Mouse (Mus musculus): Measurements from ENCODE around the gene Zfp688. TPM values are rescaled to one million over a fixed set of nuclear protein-coding genes. Genes with fewer than 3 reads are reported as not detected.

The Zfp688 gene
- total and polyA plus RNA-seq, 3 experiments: 8.6 to 18.1 TPM; not detected in 1

GRCm38 (mm10) chr7:127471646-127472010 is 49.8 kb upstream of the Zfp688 start:
- H3K4me1 ChIP-seq (ENCODE audit: control insufficient read depth in 1 of 2, insufficient read depth in 2 of 2, low read length in 2 of 2): peaks cover 0 to 5% of the 10 kb centered on the region in 2 experiments; a peak in 3 of 4 replicates
- H3K27me3 ChIP-seq (ENCODE audit: control insufficient read depth in 1 of 2, insufficient read depth in 2 of 2, low read length in 2 of 2): no peaks in the 10 kb centered on the region
- peak overlapping the region; percentile 97 for H3K27ac ChIP-seq (ENCODE audit: control insufficient read depth, low read depth, low read length)
- peak in 2 of 3 experiments; percentile 8 to 19; a peak in 2 of 6 replicates for TF ChIP-seq CTCF (IDR thresholded peaks at IDR 0.05 in 2 of 3, conservative IDR thresholded peaks at IDR 0.05 in 1 of 3; ENCODE audit: control insufficient read depth in 1 of 3, insufficient read depth in 1 of 3, low read depth in 2 of 3, low read length in 3 of 3, poor library complexity in 1 of 3, severe bottlenecking in 1 of 3)
- peak; percentile 27; the same call in 1 of the 2 replicates for TF ChIP-seq GABPA (IDR thresholded peaks at IDR 0.05; ENCODE audit: low read depth, low read length)
- no peak; the same call in 1 of the 2 replicates for TF ChIP-seq CHD1 (IDR thresholded peaks at IDR 0.05; ENCODE audit: low read depth, low read length)
- TF ChIP-seq ZKSCAN1 (IDR thresholded peaks at IDR 0.05; ENCODE audit: low read depth, low read length): no peak
- peaks cover 0 to 6% of the 10 kb centered on the region in 2 experiments; a peak in 3 of 4 replicates for H3K36me3 ChIP-seq (ENCODE audit: control insufficient read depth in 1 of 2, insufficient read depth in 2 of 2, low read length in 2 of 2)
- H3K4me3 ChIP-seq (ENCODE audit: control insufficient read depth in 1 of 2, insufficient read depth in 1 of 2, low read depth in 2 of 2, low read length in 2 of 2): peak overlapping the region; percentile 79 to 80
- peak overlapping the region; percentile 86 for H3K9ac ChIP-seq (ENCODE audit: control insufficient read depth, low read depth, low read length, poor library complexity, severe bottlenecking)
- peaks cover 19% of the 10 kb centered on the region for H3K79me2 ChIP-seq (ENCODE audit: control insufficient read depth, insufficient read depth, low read length, poor library complexity)
- no peak for DNase-seq (ENCODE audit: low read depth, low spot score)
- H3K9me3 ChIP-seq (replicated peaks; ENCODE audit: insufficient read depth, low read length): no peaks in the 10 kb centered on the region

GRCm38 (mm10) chr7:127470743-127471645 is 49.1 kb upstream of the Zfp688 start:
- Histone ChIP-seq H3K36me3 (ENCODE audit: control insufficient read depth in 1 of 2, insufficient read depth in 2 of 2, low read length in 2 of 2) (peaks cover 0 to 6% of the 10 kb centered on the region in 2 experiments; a peak in 3 of 4 replicates), H3K9ac (ENCODE audit: control insufficient read depth, low read depth, low read length, poor library complexity, severe bottlenecking) (peak overlapping the region; percentile 86), H3K4me1 (ENCODE audit: control insufficient read depth in 1 of 2, insufficient read depth in 2 of 2, low read length in 2 of 2) (peaks cover 0 to 5% of the 10 kb centered on the region in 2 experiments; a peak in 3 of 4 replicates), H3K27me3 (ENCODE audit: control insufficient read depth in 1 of 2, insufficient read depth in 2 of 2, low read length in 2 of 2) (no peaks in the 10 kb centered on the region), H3K27ac (ENCODE audit: control insufficient read depth, low read depth, low read length) (peak overlapping the region; percentile 97), H3K79me2 (ENCODE audit: control insufficient read depth, insufficient read depth, low read length, poor library complexity) (peaks cover 19% of the 10 kb centered on the region), H3K9me3 (replicated peaks; ENCODE audit: insufficient read depth, low read length) (no peaks in the 10 kb centered on the region), H3K4me3 (ENCODE audit: control insufficient read depth in 1 of 2, insufficient read depth in 1 of 2, low read depth in 2 of 2, low read length in 2 of 2) (peak overlapping the region; percentile 80 to 92)
- DNase-seq (ENCODE audit: low read depth, low spot score): peak; percentile 98
- TF ChIP-seq SMC3 (IDR thresholded peaks at IDR 0.05; ENCODE audit: low read depth, low read length) (no peak), MYC (IDR thresholded peaks at IDR 0.05; ENCODE audit: low read depth, low read length) (peak; percentile 84), CTCF (IDR thresholded peaks at IDR 0.05 in 2 of 3, conservative IDR thresholded peaks at IDR 0.05 in 1 of 3; ENCODE audit: control insufficient read depth in 1 of 3, insufficient read depth in 1 of 3, low read depth in 2 of 3, low read length in 3 of 3, poor library complexity in 1 of 3, severe bottlenecking in 1 of 3) (no peak), E2F4 (IDR thresholded peaks at IDR 0.05; ENCODE audit: borderline replicate concordance, low read depth, low read length) (no peak), USF2 (IDR thresholded peaks at IDR 0.05; ENCODE audit: borderline replicate concordance in 1 of 2, insufficient read depth in 1 of 2, low read depth in 1 of 2, low read length in 2 of 2) (no peak), MAX (IDR thresholded peaks at IDR 0.05; ENCODE audit: low read length) (peak; percentile 72), SIN3A (IDR thresholded peaks at IDR 0.05; ENCODE audit: low read length) (peak; percentile 88), MAFK (IDR thresholded peaks at IDR 0.05; ENCODE audit: borderline replicate concordance, low read depth, low read length) (no peak), TBP (IDR thresholded peaks at IDR 0.05; ENCODE audit: low read depth, low read length) (peak; percentile 80), MEF2A (IDR thresholded peaks at IDR 0.05; ENCODE audit: extremely low read depth, insufficient replicate concordance, low read depth, low read length, poor library complexity, severe bottlenecking) (no peak), ZNF384 (IDR thresholded peaks at IDR 0.05; ENCODE audit: low read depth, low read length) (0 out of 2 replicates have a peak, but pooled peaks have one; percentile 14), NELFE (IDR thresholded peaks at IDR 0.05; ENCODE audit: low read depth, low read length) (peak; percentile 69), ZMIZ1 (IDR thresholded peaks at IDR 0.05; ENCODE audit: low read depth, low read length) (0 out of 2 replicates have a peak, but pooled peaks have one; percentile 56), ZKSCAN1 (IDR thresholded peaks at IDR 0.05; ENCODE audit: low read depth, low read length) (no peak), POLR2AphosphoS2 (IDR thresholded peaks at IDR 0.05; ENCODE audit: low read length) (peak; percentile 36), MXI1 (IDR thresholded peaks at IDR 0.05; ENCODE audit: low read depth, low read length) (peak; percentile 76), RAD21 (IDR thresholded peaks at IDR 0.05; ENCODE audit: low read depth, low read length) (no peak), USF1 (IDR thresholded peaks at IDR 0.05; ENCODE audit: low read depth, low read length) (0 out of 2 replicates have a peak, but pooled peaks have one; percentile 1), MYB (IDR thresholded peaks at IDR 0.05; ENCODE audit: low read depth, low read length) (peak; percentile 63), KAT2A (conservative IDR thresholded peaks at IDR 0.05; ENCODE audit: low read depth, low read length) (peak; percentile 81), CHD2 (IDR thresholded peaks at IDR 0.05; ENCODE audit: low read length) (peak; percentile 68), ELF1 (IDR thresholded peaks at IDR 0.05; ENCODE audit: low read depth, low read length) (peak; percentile 94), TAL1 (IDR thresholded peaks at IDR 0.05; ENCODE audit: low read length) (no peak), RCOR1 (IDR thresholded peaks at IDR 0.05; ENCODE audit: low read depth, low read length) (peak; percentile 83), MAZ (IDR thresholded peaks at IDR 0.05; ENCODE audit: low read depth, low read length) (peak; percentile 84), POLR2A (IDR thresholded peaks at IDR 0.05; ENCODE audit: control insufficient read depth in 1 of 2, insufficient read depth in 1 of 2, low read depth in 1 of 2, low read length in 2 of 2, poor library complexity in 1 of 2) (peak; percentile 38 to 80; a peak in 3 of 4 replicates), CHD1 (IDR thresholded peaks at IDR 0.05; ENCODE audit: low read depth, low read length) (peak; percentile 90; the same call in 1 of the 2 replicates)
